Mouse (Mus musculus) left cerebral cortex, adult 18-20 months (tissue): ENCODE measurements around the gene Dlec1. TPM values are rescaled to one million over a fixed set of nuclear protein-coding genes. Genes with fewer than 3 reads are reported as not detected.

Experiments
- DNase-seq, 2 experiments: peaks; one replicate each; pipeline ENCODE4 v3.0.0; 2021 to 2022; ENCODE audit warnings: low spot score in 2 of 2, mixed read lengths in 1 of 2
- long read RNA-seq, 2 experiments: library from polyadenylated mRNA; stranded (forward); transcript quantifications; one replicate each; pipeline ENCODE4 v2.0.0; 2021
- total RNA-seq, 2 experiments: library from RNA; stranded (reverse); gene quantifications; 2 replicates each; pipeline ENCODE4 v1.2.3; 2021

The Dlec1 gene
- 1 to 10 TPM; 2.8 to 4.0 TPM for total RNA-seq
- long read RNA-seq, experiment 1, partial matches to known transcripts, result 1 of 2 reads
- long read RNA-seq, experiment 1, other reads (novel, unspliced or antisense), result 1 of 2 reads
- long read RNA-seq, experiment 2, result 0 reads

GRCm38 (mm10) chr9:119101992-119102782, at the start of gene Dlec1:
Gene Dlec1, plus strand, starts transcription at chr9:119102478.
- DNase-seq, result peak; percentile 73 to 82

GRCm38 (mm10) chr9:119053964-119054576, 48.2 kb upstream of the Dlec1 start:
- no peak for DNase-seq

- DNase-seq, result no peak
These were observed 46.9 kb upstream of the Dlec1 start for GRCm38 (mm10) chr9:119055336-119055735.

- no peak for DNase-seq
These were observed 44.0 kb upstream of the Dlec1 start for GRCm38 (mm10) chr9:119058245-119058644.

GRCm38 (mm10) chr9:119060701-119061100, 41.6 kb upstream of the Dlec1 start:
- no peak for DNase-seq

- no peak for DNase-seq
These were observed 39.1 kb upstream of the Dlec1 start for GRCm38 (mm10) chr9:119063036-119063644.

- no peak for DNase-seq
These were observed 38.0 kb upstream of the Dlec1 start for GRCm38 (mm10) chr9:119064296-119064695.

GRCm38 (mm10) chr9:119067601-119068000, 34.7 kb upstream of the Dlec1 start:
- peak; percentile 82 to 87 for DNase-seq

- no peak for DNase-seq
These were observed 34.0 kb upstream of the Dlec1 start for GRCm38 (mm10) chr9:119068266-119068665.

GRCm38 (mm10) chr9:119070173-119070825, 32.0 kb upstream of the Dlec1 start:
- DNase-seq, result no peak

- no peak for DNase-seq
These were observed 30.5 kb upstream of the Dlec1 start for GRCm38 (mm10) chr9:119071786-119072185.

GRCm38 (mm10) chr9:119073184-119073895, 28.9 kb upstream of the Dlec1 start:
- no peak for DNase-seq

GRCm38 (mm10) chr9:119075685-119076084, 26.6 kb upstream of the Dlec1 start:
- DNase-seq, result no peak

- no peak for DNase-seq
These were observed 22.1 kb upstream of the Dlec1 start for GRCm38 (mm10) chr9:119080040-119080675.

GRCm38 (mm10) chr9:119082039-119082438, 20.2 kb upstream of the Dlec1 start:
- DNase-seq, result no peak

GRCm38 (mm10) chr9:119082656-119083430, 19.4 kb upstream of the Dlec1 start:
- no peak for DNase-seq

- no peak for DNase-seq
These were observed 18.3 kb upstream of the Dlec1 start for GRCm38 (mm10) chr9:119083966-119084365.

GRCm38 (mm10) chr9:119086451-119086850, 15.8 kb upstream of the Dlec1 start:
- no peak for DNase-seq

- DNase-seq, result no peak
These were observed 15.0 kb upstream of the Dlec1 start for GRCm38 (mm10) chr9:119087309-119087708.
